Mouse (Mus musculus) bone marrow, adult 2 months (tissue): ENCODE results near the gene Cldn3.

ENCODE experiments used
- CTCF ChIP-seq: fragments of 200-500 bp; IDR thresholded peaks from 2 replicates; pipeline ENCODE4 v1.5.1; 2011; ENCODE audit warnings: low read length, control low read depth; ENCODE audit not compliant: control insufficient read depth, insufficient read depth
- POLR2A ChIP-seq: fragments of 200-500 bp; IDR thresholded peaks from 2 replicates; pipeline ENCODE4 v1.6.1; 2011; ENCODE audit warnings: low read depth, mild to moderate bottlenecking, control low read depth, low read length, borderline replicate concordance; ENCODE audit not compliant: control insufficient read depth

DNA sequence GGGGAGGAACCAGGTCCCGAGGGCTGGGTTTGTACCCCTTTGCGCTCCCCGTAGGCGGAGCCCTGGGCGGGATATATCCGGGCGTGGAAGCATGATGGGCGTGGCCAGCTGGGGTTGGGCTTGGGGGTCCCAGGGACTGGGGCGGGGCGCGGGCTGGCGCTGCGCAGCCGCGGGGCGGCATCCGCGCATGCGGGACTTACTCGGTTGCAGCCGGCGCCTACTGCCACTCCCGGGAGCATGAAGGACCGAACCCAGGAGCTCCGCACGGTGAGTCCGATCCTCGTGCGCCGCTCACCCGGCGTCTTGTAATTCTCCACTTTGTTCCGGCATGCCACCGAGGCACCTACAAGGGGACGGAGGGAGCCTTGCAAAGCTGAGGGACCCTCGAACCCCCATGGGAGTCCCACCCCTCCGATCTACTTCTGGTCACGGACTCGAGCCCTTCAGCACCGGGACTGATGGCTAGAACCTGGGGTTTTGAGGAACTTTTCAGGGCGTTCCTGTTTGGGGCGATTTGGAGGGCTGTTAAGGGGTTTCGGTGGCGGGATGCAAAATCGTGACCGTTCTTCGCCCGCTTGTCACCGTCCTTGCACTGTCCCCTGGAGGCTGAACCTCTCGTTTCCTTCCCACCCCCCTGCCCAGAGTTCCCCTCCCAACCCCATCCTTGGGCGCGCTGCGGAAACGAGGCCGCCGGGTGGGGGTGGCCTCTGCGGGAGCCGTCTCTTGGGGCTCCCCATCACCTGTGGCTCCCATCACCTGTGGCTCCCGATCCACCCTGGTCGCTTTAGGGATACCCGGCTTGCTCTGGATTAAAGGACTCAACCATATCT lies 37.5 kb downstream of the Cldn3 start, which contains the start of gene Stx1a:
- no peak for TF ChIP-seq CTCF
- TF ChIP-seq POLR2A, result peak; percentile 13; the same call in 1 of the 2 replicates
